Mouse (Mus musculus) right cerebral cortex, postnatal 4 days (tissue): ENCODE data around the gene Mmadhc.
A peak's percentile ranks its signal among the peaks of the same experiment; 100 is the strongest.

Experiments
- DNase-seq: peaks from one replicate; pipeline ENCODE4 v3.0.0-alpha.2; 2022

The Mmadhc gene

GRCm38 (mm10) chr2:50296109-50296986 lies at the start of gene Mmadhc:
Mmadhc (minus strand) TSS chr2:50296801.
- peak; percentile 83 for DNase-seq

- no peak for DNase-seq
Observed at GRCm38 (mm10) chr2:50343598-50343997, 47.0 kb upstream of the Mmadhc start.

- DNase-seq = no peak
Observed at GRCm38 (mm10) chr2:50339061-50339460, 42.5 kb upstream of the Mmadhc start.

GRCm38 (mm10) chr2:50337596-50337995 lies 41.0 kb upstream of the Mmadhc start:
- no peak for DNase-seq

DNA sequence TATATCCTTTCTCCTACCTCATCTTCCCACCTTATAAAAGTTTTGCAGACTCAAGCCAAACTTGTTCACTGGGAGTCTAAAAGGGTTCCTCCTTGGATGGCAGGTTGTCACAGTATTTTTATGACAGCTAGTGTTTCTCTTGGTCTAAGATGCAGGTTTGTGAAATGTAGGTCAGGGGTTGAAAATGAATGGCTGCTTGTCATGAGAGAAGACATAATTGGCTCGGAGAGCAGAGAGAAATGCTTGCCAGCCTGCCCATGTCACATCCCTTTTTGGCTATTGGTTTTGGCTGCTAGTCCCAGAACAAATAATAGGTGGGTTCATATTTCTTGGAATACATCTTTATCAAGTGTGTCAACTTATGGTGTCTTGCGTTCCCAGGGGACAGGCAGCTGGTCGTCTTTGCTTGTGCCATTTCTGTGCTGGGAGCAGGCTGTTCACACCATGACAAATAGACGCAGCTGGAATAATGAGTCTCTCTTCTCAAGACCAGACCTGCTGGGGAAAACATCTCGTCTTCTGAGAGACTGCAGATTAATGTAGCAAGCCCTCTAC lies 35.2 kb upstream of the Mmadhc start:
- DNase-seq = no peak

DNA sequence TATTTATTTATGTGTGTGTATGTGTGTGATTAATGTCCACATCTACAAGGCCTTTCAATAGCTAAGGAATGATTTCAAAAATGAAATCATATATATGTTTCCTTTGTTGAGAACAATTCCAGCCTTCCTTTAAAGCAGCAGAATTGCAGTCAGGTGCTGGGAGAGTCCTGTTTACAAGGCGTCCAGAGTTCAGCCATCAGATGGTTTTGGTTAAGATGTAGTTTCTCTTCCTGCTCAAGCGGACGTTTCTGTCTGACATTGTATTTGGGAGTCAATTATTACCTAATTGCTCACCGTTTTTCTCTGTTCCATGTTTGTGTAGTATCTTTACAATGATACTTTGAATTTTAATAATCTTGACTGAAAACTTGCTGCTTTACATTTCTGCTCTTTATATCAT lies 31.6 kb upstream of the Mmadhc start:
- DNase-seq = no peak

DNA sequence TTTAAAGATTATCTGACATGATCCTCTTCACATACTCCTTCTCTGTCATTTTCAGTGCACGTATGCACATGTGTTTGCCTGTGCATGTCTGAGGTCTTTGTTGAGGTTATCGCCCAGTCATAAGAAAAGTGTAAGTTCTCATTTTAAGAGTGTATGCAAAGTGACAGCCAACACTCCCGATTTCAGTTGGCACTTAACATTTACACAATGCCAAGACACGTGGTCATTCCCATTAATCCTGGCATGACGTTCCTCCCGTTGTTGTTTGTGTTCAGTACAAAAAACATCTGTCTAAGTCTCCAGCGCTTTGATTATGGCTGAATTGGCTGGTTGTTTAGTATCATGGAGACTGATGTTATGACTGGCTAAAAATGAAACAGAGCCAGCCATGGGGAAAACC lies 28.2 kb upstream of the Mmadhc start:
- DNase-seq = no peak

GRCm38 (mm10) chr2:50306663-50307320 lies 10.2 kb upstream of the Mmadhc start:
- peak; percentile 51 for DNase-seq

GRCm38 (mm10) chr2:50304824-50305577 lies 8.4 kb upstream of the Mmadhc start:
- no peak for DNase-seq

DNA sequence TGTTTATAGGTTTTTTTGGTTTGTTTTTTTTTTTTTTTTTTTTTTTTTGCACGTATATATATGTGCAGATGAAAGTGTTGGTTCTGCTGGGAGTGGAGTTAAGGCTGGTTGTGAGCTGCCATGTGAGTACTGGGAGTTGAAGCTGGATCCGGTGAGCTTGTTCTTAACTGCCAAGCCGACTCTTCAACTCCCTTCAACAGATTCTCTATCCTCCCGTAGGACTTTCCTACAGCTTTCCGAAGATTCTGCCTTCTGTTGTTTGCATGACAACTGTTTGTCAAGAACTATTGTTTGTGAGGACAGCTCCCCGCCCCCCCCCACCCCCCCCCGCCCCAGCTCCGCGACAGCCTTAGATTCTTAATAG lies 368 bp upstream of the Mmadhc start:
- no peak for DNase-seq

DNA sequence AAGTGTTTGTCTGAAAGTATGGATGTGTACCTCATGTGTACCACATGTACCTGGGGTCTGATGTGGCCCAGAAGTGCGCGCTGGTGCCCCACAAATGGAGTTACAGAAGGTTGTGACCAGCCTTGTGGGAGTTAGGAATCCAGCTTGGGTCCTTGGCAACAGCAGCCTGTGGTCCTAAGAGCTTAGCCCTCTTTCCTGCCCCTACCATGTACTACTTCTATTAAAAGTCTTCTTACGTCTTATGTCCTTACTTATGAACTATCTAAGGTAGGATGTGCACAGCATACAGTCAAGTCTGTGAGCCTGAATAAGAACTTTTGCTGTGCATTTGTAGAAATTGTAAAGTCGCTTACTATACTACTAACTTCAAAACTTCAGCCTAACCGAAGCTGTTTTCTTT lies 1.0 kb downstream of the Mmadhc start:
- no peak for DNase-seq

DNA sequence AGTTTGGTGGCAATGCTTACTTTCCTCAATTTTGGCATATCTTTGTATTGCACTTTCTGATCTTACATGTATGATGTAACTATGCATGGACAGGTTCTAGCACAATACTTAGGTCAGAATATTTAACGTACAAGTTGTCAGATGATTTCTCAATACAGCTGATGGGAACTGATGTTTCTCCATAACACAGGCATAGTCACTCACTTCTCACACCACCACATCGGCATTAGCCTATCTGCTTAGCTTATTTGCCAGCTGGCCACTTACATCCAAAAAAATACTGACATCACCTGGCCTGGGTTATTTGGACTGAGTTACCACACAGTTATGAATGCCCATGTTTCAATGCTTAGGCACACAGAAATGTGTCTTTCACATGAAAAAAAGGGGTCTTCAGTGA lies 2.5 kb downstream of the Mmadhc start:
- DNase-seq = no peak

- DNase-seq = no peak
Observed at GRCm38 (mm10) chr2:50293572-50293971, 3.0 kb downstream of the Mmadhc start.

- DNase-seq = no peak
Observed at GRCm38 (mm10) chr2:50291901-50292300, 4.7 kb downstream of the Mmadhc start.

GRCm38 (mm10) chr2:50290754-50291153 lies 5.8 kb downstream of the Mmadhc start:
- DNase-seq = no peak

DNA sequence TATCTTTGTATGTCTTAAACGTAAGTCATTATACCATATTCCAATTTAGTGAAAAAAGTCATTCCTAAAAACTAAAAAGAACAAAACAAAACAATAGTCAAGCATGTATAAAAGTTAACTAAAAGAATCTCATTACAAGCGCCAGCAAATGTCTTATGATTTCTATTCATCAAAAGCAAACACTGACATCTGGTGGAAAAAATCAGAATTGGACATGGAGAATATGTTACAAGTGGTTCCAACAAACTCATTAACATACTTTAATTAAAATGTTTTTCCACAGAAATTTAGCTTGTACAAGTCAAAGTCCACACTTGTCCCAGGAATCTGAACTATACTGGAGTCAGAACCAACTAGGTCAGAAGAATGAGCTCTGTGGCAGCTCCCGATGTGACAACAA lies 11.8 kb downstream of the Mmadhc start:
- no peak for DNase-seq

DNA sequence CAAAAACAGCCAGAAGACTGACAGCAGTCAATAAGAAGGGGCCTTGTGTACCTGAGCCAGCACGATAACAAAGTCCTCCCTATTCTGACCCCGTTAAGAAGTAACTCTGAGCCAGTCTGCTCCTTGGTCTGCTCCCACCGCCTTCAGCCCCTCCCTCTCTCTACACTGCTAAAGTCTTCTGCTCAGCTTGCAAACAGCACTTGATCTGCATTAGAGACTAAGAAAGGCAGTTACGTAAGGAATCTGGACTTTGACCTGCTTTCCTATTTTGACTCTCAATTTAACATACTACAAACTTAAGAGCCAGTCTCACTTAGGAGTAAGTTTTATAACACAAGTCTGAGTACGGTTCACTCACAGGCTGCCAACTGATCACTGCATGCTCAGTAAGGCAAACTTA lies 12.6 kb downstream of the Mmadhc start:
- DNase-seq = no peak

- no peak for DNase-seq
Observed at GRCm38 (mm10) chr2:50276715-50277114, 19.9 kb downstream of the Mmadhc start.

DNA sequence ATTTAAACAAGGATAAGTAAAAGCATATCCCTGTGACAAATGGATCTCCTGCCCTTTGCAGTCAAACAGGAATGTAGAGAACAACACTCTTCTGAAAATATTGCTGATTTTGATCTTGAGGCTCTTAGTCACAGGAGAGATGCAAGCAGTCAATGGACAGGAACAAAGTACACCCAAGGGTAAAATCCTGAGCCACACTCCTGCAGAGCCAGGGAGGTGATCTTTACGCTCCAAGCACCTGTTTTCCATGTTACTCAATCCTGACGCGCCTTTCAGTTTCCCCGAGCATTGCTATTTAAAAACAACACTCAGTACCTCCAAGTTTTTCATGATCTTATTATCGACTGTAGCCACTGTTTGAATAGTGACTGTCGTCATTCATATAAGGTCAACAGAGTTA lies 23.2 kb downstream of the Mmadhc start:
- no peak for DNase-seq

GRCm38 (mm10) chr2:50272165-50272564 lies 24.4 kb downstream of the Mmadhc start:
- DNase-seq = no peak

- no peak for DNase-seq
Observed at GRCm38 (mm10) chr2:50268514-50268913, 28.1 kb downstream of the Mmadhc start.

- no peak for DNase-seq
Observed at GRCm38 (mm10) chr2:50267046-50267445, 29.6 kb downstream of the Mmadhc start.

DNA sequence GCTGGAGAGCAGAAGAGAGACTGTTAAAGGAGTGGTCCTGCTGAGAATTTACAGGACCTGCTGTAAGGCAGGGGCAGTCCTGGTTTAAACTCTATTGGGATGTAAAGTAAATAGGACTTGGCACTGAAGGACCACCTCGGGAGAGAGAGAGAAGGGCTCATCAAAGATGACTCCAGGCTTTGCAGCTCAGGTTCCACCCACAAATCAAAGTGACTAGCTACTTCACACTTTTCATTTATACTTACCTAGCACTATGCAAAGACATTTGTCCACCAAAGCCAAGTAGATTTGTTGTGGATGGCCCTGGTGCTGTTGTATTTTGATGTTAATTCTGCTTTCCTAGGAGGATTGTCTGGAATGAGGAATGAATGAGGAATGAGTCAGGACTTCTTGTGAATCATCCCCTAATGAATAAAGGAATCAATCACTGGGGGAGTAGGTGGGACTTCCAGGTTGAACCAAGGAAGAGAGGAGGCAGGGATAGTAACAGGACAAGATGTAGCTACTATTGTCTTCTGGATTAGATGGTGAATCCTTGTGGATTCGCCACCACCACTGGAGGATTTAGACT lies 31.3 kb downstream of the Mmadhc start:
- no peak for DNase-seq
